Mouse (Mus musculus) myocyte (in vitro differentiated cells): ENCODE results near the gene Rab4a. TPM values are rescaled to one million over a fixed set of nuclear protein-coding genes. Genes with fewer than 3 reads are reported as not detected.

Experiments
- H3K27me3 ChIP-seq: one replicate; pipeline ENCODE4 v1.6.1; 2011; ENCODE audit not compliant: control insufficient read depth, insufficient read depth, insufficient read length
- H3K36me3 ChIP-seq: one replicate; pipeline ENCODE4 v1.6.1; 2011; ENCODE audit not compliant: control insufficient read depth, insufficient read depth
- H3K4me2 ChIP-seq: one replicate; pipeline ENCODE4 v1.6.1; 2011; ENCODE audit warnings: low read depth, control low read depth
- H3K4me3 ChIP-seq: one replicate; pipeline ENCODE4 v1.5.1; 2011; ENCODE audit warnings: mild to moderate bottlenecking, control low read depth, moderate library complexity
- H3K79me2 ChIP-seq: one replicate; pipeline ENCODE4 v1.6.1; 2011; ENCODE audit not compliant: control insufficient read depth, insufficient read depth
- H3ac ChIP-seq: one replicate; pipeline ENCODE4 v1.6.1; 2011; ENCODE audit not compliant: control insufficient read depth, insufficient read length
- CEBPB ChIP-seq: IDR thresholded peaks from 2 replicates; pipeline ENCODE4 v1.6.1; 2011; ENCODE audit warnings: mild to moderate bottlenecking, moderate library complexity; ENCODE audit not compliant: poor library complexity, insufficient read depth, severe bottlenecking
- E2F4 ChIP-seq: IDR thresholded peaks from one replicate; pipeline ENCODE4 v1.6.1; 2011; ENCODE audit warnings: mild to moderate bottlenecking, control low read depth, moderate library complexity; ENCODE audit not compliant: insufficient read depth
- MAX ChIP-seq: IDR thresholded peaks from one replicate; pipeline ENCODE4 v1.6.1; 2011; ENCODE audit warnings: low read depth, mild to moderate bottlenecking, control low read depth
- MYOD1 ChIP-seq, 3 experiments: IDR thresholded peaks; one replicate each; pipeline ENCODE4 v1.6.1; 2011; ENCODE audit warnings: control low read depth in 2 of 3, low read depth in 2 of 3, mild to moderate bottlenecking in 2 of 3, moderate library complexity in 1 of 3; ENCODE audit not compliant: insufficient read length in 2 of 3, control insufficient read depth in 1 of 3
- MYOG ChIP-seq, 3 experiments: IDR thresholded peaks; one replicate each; pipeline ENCODE4 v1.6.1; 2011; ENCODE audit warnings: control low read depth in 2 of 3, low read depth in 2 of 3, mild to moderate bottlenecking in 2 of 3; ENCODE audit not compliant: insufficient read length in 2 of 3, control insufficient read depth in 1 of 3, insufficient read depth in 1 of 3
- POLR2A ChIP-seq: IDR thresholded peaks from one replicate; pipeline ENCODE4 v1.6.1; 2011; ENCODE audit warnings: low read depth, mild to moderate bottlenecking, control low read depth, moderate library complexity; ENCODE audit not compliant: insufficient read length
- POLR2AphosphoS2 ChIP-seq: IDR thresholded peaks from one replicate; pipeline ENCODE4 v1.6.1; 2011; ENCODE audit warnings: low read depth, control low read depth; ENCODE audit not compliant: insufficient read length
- REST ChIP-seq: IDR thresholded peaks from one replicate; pipeline ENCODE4 v1.6.1; 2011; ENCODE audit warnings: mild to moderate bottlenecking, control low read depth, moderate library complexity; ENCODE audit not compliant: insufficient read depth, insufficient read length
- SRF ChIP-seq: IDR thresholded peaks from one replicate; pipeline ENCODE4 v1.6.1; 2011; ENCODE audit warnings: low read depth; ENCODE audit not compliant: control insufficient read depth, insufficient read length
- TCF12 ChIP-seq: IDR thresholded peaks from one replicate; pipeline ENCODE4 v1.6.1; 2011; ENCODE audit warnings: mild to moderate bottlenecking, control low read depth; ENCODE audit not compliant: poor library complexity, insufficient read depth, severe bottlenecking
- TCF3 ChIP-seq: IDR thresholded peaks from one replicate; pipeline ENCODE4 v1.6.1; 2011; ENCODE audit warnings: low read depth, control low read depth; ENCODE audit not compliant: insufficient read length
- USF1 ChIP-seq: IDR thresholded peaks from one replicate; pipeline ENCODE4 v1.6.1; 2011; ENCODE audit warnings: low read depth, mild to moderate bottlenecking, control low read depth, moderate library complexity
- polyA plus RNA-seq: library from polyadenylated mRNA; unstranded; fragments of >200 nt; fragmentation: generic; extraction: Trizol; gene quantifications from one replicate; pipeline ENCODE4 v1.2.1, GENCODE M21; 2012; ENCODE audit warnings: missing spikeins

Gene Rab4a
- polyA plus RNA-seq, 1 experiment: 24.0 TPM

GRCm38 (mm10) chr8:123854252-123854651 lies 48.5 kb downstream of the Rab4a start:
- Histone ChIP-seq H3K27me3 (no peaks in the 10 kb centered on the region), H3K4me3 (no peak overlapping the region), H3K4me2 (no peak overlapping the region), H3K79me2 (peaks cover 3% of the 10 kb centered on the region), H3K36me3 (no peaks in the 10 kb centered on the region), H3ac (no peak overlapping the region)
- TF ChIP-seq CEBPB (no peak), REST (no peak), MAX (no peak), POLR2AphosphoS2 (no peak), TCF3 (no peak), POLR2A (no peak), TCF12 (no peak)

GRCm38 (mm10) chr8:123854733-123855475 lies 49.1 kb downstream of the Rab4a start:
- Histone ChIP-seq H3K27me3 (no peaks in the 10 kb centered on the region), H3K36me3 (no peaks in the 10 kb centered on the region), H3ac (no peak overlapping the region), H3K4me2 (no peak overlapping the region), H3K4me3 (no peak overlapping the region), H3K79me2 (no peaks in the 10 kb centered on the region)
- no peak for TF ChIP-seq POLR2A
- TF ChIP-seq MAX: no peak
- no peak for TF ChIP-seq TCF3
- TF ChIP-seq MYOD1 (IDR thresholded peaks at IDR 0.05; ENCODE audit: control insufficient read depth in 1 of 3, insufficient read length in 2 of 3, low read depth in 2 of 3): no peak
- TF ChIP-seq E2F4: no peak
- TF ChIP-seq SRF: no peak
- TF ChIP-seq POLR2AphosphoS2: no peak
- TF ChIP-seq TCF12: no peak
- TF ChIP-seq MYOG (IDR thresholded peaks at IDR 0.05; ENCODE audit: control insufficient read depth in 1 of 3, insufficient read depth in 1 of 3, insufficient read length in 2 of 3, low read depth in 2 of 3): no peak

- no peaks in the 10 kb centered on the region for H3K79me2 ChIP-seq
- H3K4me2 ChIP-seq: no peak overlapping the region
- no peak overlapping the region for H3ac ChIP-seq
- TF ChIP-seq MYOD1 (IDR thresholded peaks at IDR 0.05; ENCODE audit: control insufficient read depth in 1 of 3, insufficient read length in 2 of 3, low read depth in 2 of 3) (no peak), MAX (no peak), E2F4 (no peak)
- no peaks in the 10 kb centered on the region for H3K36me3 ChIP-seq
- no peak overlapping the region for H3K4me3 ChIP-seq
- no peaks in the 10 kb centered on the region for H3K27me3 ChIP-seq
These were observed 51.6 kb downstream of the Rab4a start for GRCm38 (mm10) chr8:123857361-123857760.

DNA sequence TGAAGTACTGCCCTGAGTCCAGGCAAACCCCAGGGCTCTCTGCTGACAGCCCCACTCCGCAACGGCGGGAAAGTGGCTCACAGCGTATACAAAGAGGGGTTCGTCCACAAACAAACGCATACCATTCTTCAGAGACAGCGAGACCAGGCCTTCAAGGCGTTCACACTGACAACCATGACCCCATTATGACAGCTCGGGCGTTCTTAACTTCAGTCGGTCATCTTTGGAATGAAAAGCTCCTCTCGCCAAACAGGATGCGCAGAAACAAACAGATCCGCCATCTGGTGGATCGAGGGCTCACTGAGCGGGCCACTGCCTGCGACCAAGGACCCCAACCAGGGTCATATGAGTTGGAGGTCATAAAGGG lies 52.8 kb downstream of the Rab4a start:
- Histone ChIP-seq H3K79me2 (no peaks in the 10 kb centered on the region), H3K36me3 (no peaks in the 10 kb centered on the region), H3ac (peak overlapping the region; percentile 26), H3K4me3 (peak overlapping the region; percentile 71), H3K4me2 (peak overlapping the region; percentile 73), H3K27me3 (peaks cover 6% of the 10 kb centered on the region)
- TF ChIP-seq CEBPB (no peak), MYOG (IDR thresholded peaks at IDR 0.05; ENCODE audit: control insufficient read depth in 1 of 3, insufficient read depth in 1 of 3, insufficient read length in 2 of 3, low read depth in 2 of 3) (no peak), POLR2AphosphoS2 (no peak), MAX (no peak), POLR2A (no peak), SRF (no peak), TCF3 (no peak), REST (no peak), E2F4 (no peak), USF1 (no peak), TCF12 (no peak), MYOD1 (IDR thresholded peaks at IDR 0.05; ENCODE audit: control insufficient read depth in 1 of 3, insufficient read length in 2 of 3, low read depth in 2 of 3) (no peak)

- Histone ChIP-seq H3ac (peak overlapping the region; percentile 26), H3K4me3 (peak overlapping the region; percentile 71), H3K79me2 (no peaks in the 10 kb centered on the region), H3K36me3 (no peaks in the 10 kb centered on the region), H3K4me2 (peak overlapping the region; percentile 80), H3K27me3 (peaks cover 6% of the 10 kb centered on the region)
- TF ChIP-seq TCF3 (no peak), MYOD1 (IDR thresholded peaks at IDR 0.05; ENCODE audit: control insufficient read depth in 1 of 3, insufficient read length in 2 of 3, low read depth in 2 of 3) (no peak), POLR2A (peak; percentile 65), E2F4 (peak; percentile 92), MYOG (IDR thresholded peaks at IDR 0.05; ENCODE audit: control insufficient read depth in 1 of 3, insufficient read depth in 1 of 3, insufficient read length in 2 of 3, low read depth in 2 of 3) (peak in 1 of 3 experiments; percentile 29), TCF12 (no peak), REST (no peak), SRF (no peak)
These were observed 53.3 kb downstream of the Rab4a start for GRCm38 (mm10) chr8:123858941-123859647.
